Mouse (Mus musculus) small intestine, adult 2 months (tissue): ENCODE measurements around the gene Olfr568.

Source experiments
- CTCF ChIP-seq: fragments of 200-500 bp; IDR thresholded peaks from 2 replicates; pipeline ENCODE4 v1.5.1; 2012; ENCODE audit warnings: low read depth, mild to moderate bottlenecking, control low read depth, inconsistent platforms, low read length, moderate library complexity, mixed read lengths; ENCODE audit not compliant: insufficient replicate concordance, insufficient read length; ENCODE audit errors: extremely low read depth
- POLR2A ChIP-seq: fragments of 200-500 bp; IDR thresholded peaks from 2 replicates; pipeline ENCODE4 v1.6.1; 2012; ENCODE audit warnings: low read depth, mild to moderate bottlenecking, control low read depth, inconsistent platforms, low read length, moderate library complexity

DNA sequence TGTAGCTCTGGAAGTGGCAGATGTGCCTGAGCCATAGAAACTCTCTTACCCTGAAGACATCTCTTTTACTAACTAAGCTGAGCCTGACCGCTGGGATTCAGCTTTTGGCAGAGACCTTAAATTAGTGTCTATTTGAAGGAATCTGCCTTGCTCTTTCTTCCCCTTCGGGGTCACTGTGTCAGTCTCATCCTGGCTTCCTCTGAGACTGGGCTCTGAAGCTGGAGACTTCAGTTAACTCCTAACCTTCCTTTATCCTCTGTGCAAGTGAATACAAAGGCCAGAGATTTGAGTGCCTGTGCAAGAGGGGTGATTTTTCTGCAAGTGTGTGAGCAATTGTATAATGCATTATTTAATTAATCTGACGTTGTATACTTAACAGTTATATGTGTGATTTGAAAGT is 13.9 kb downstream of the Olfr568 start, which contains the start of gene Olfr569:
- TF ChIP-seq POLR2A, result no peak
- no peak for TF ChIP-seq CTCF
